Mouse (Mus musculus) heart, embryonic 16.5 days (tissue): ENCODE data around the gene Dnajc8. TPM values are rescaled to one million over a fixed set of nuclear protein-coding genes. Genes with fewer than 3 reads are reported as not detected.

Experiments
- ATAC-seq: fragments of 200-750 bp; cut with Nextera tagmentation; replicated peaks from 2 replicates; pipeline ENCODE4 v1.8.0; 2017; ENCODE audit warnings: moderate number of reproducible peaks; ENCODE audit not compliant: insufficient read depth, low FRiP score; ENCODE audit errors: extremely low read depth
- H3K27ac ChIP-seq: fragments of 300-500 bp; sonication (generic); 2 replicates; pipeline ENCODE4 v1.5.1; 2014; ENCODE audit warnings: mild to moderate bottlenecking, low read length, control low read depth, moderate library complexity
- H3K27me3 ChIP-seq: fragments of 300-500 bp; sonication (generic); 2 replicates; pipeline ENCODE4 v1.6.1; 2014; ENCODE audit warnings: low read length, mixed read lengths; ENCODE audit not compliant: control insufficient read depth, insufficient read depth
- H3K36me3 ChIP-seq: fragments of 300-500 bp; sonication (generic); 2 replicates; pipeline ENCODE4 v1.6.1; 2014; ENCODE audit not compliant: control insufficient read depth, insufficient read depth
- H3K4me1 ChIP-seq: fragments of 300-500 bp; sonication (generic); 2 replicates; pipeline ENCODE4 v1.6.1; 2014; ENCODE audit warnings: low read length, mixed read lengths; ENCODE audit not compliant: control insufficient read depth, insufficient read depth
- H3K4me2 ChIP-seq: fragments of 300-500 bp; sonication (generic); 2 replicates; pipeline ENCODE4 v1.6.1; 2014; ENCODE audit warnings: low read depth, mild to moderate bottlenecking, control low read depth, low read length
- H3K4me3 ChIP-seq: fragments of 300-500 bp; sonication (generic); 2 replicates; pipeline ENCODE4 v1.5.1; 2014; ENCODE audit warnings: mild to moderate bottlenecking, control low read depth, low read length
- H3K9ac ChIP-seq: fragments of 300-500 bp; sonication (generic); 2 replicates; pipeline ENCODE4 v1.6.1; 2014; ENCODE audit warnings: low read length, control low read depth
- H3K9me3 ChIP-seq: fragments of 300-500 bp; sonication (generic); replicated peaks from 2 replicates; pipeline ENCODE4 v1.6.1; 2016; ENCODE audit warnings: low read length; ENCODE audit not compliant: control insufficient read depth
- WGBS: fragments of 180-500 bp; shearing (Covaris S2); extraction: QIAGEN DNeasy Blood & Tissue Kit; methylation state at CpG from one replicate; pipeline ENCODE4 v1.1.7; 2014; 5-methylcytosine and 5-hydroxymethylcytosine counted together
- polyA plus RNA-seq: library from polyadenylated mRNA; unstranded; fragments of >200 nt; fragmentation: Nextera tagmentation; extraction: Ambion mirVana; gene quantifications from 2 replicates; pipeline ENCODE4 v1.2.1, GENCODE M21; 2015

Gene Dnajc8
- polyA plus RNA-seq, 1 experiment from 2014 or later = 117 TPM

DNA sequence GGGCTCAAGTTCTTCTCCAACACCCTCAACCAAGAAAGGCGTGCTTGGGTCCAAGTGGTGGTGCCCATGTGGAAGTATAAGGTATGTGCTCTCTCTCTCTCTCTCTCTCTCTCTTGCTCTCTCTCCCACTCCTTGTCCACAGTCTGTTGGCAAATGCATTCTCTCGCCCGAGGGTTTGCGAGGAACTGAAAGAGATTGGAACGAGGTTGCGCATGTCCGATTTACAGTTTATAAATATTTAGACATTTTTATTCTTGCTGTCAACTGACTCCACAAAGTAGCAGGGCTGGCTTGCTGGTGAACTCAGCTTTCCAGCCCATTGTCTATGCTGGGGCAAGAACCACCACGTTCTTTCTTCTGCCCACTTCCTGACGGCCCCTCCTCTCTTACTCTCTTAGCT, 35.8 kb downstream of the Dnajc8 start:
- Histone ChIP-seq H3K36me3 (no peaks in the 10 kb centered on the region), H3K4me2 (no peak overlapping the region), H3K9me3 (no peaks in the 10 kb centered on the region), H3K27ac (no peak overlapping the region), H3K9ac (no peak overlapping the region), H3K4me1 (peaks cover 11% of the 10 kb centered on the region), H3K4me3 (no peak overlapping the region), H3K27me3 (no peaks in the 10 kb centered on the region)
- ATAC-seq = no peak
- WGBS = 82% methylated on average over 9 of the region's 9 CpGs

DNA sequence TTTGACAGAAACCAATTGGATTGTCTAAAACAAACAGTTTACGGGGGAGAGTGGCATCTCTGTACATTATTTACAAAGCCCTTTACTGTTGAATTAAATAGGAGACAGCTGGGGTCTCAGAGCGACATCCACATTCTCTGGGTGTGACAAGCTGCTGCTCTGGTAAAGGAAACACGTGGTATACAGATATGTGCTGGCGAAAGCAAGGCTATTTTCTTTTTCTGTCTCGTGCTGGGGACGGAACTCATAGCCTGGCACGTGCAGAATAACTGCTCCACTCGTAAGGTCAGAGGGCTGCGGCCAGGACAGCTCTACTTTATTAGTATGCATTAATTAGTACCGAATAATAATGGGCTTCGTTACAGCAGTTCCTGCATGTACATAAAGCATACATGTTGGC, 38.0 kb downstream of the Dnajc8 start:
- 29% methylated on average over 11 of the region's 11 CpGs for WGBS
- Histone ChIP-seq H3K27me3 (no peaks in the 10 kb centered on the region), H3K9me3 (no peaks in the 10 kb centered on the region), H3K27ac (no peak overlapping the region; the same call in 1 of the 2 replicates), H3K4me2 (peak overlapping the region; percentile 38; the same call in 1 of the 2 replicates), H3K9ac (peak overlapping the region; percentile 11; the same call in 1 of the 2 replicates), H3K4me3 (no peak overlapping the region), H3K4me1 (peaks cover 11% of the 10 kb centered on the region), H3K36me3 (no peaks in the 10 kb centered on the region)
- ATAC-seq = peak; percentile 81

DNA sequence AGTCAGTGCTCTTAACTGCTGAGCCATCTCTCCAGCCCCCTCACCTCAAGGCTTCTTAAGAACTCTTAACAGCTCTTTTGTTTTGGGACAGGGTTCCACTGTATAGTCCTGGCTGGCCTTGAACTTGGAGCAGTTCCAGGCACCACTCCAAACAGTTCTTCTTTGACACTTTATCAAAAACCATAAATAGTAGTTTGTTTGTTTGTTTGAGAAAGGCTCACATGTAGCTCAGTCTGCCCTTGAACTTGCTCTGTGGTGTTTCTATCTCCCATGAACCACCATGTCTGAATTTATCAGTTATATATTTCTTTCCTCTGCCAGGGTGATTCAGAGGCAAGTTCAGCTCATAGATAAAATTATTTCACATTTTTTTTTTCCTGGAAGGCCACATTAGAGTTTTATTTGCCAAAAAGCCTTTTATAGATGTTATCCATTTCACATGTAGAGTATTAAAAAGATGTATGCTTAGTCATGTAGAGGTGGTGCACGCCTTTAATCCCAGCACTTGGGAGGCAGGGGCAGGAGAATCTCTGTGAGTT, 39.5 kb downstream of the Dnajc8 start:
- no peak for ATAC-seq

DNA sequence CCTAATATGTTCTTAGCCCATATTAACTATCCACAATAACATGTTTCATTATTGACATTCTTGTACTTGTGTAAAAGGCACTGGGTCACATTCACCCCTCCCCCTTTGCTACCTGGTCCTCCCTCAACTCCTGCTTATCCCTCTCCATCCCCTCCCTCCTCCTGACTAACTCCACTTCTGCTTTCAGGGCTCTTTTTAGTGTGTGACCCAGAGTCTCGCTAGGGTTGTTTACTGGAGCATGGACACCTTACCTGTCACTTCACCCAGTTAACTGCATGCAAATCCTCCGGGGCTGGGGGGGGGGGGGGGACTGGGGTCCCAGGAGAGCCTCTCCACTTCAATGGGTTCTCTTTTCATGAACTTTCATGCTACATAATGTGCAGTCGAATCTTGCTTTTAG, 48.4 kb downstream of the Dnajc8 start:
- Histone ChIP-seq H3K9ac (no peak overlapping the region), H3K27me3 (no peaks in the 10 kb centered on the region), H3K9me3 (peaks cover 6% of the 10 kb centered on the region), H3K27ac (no peak overlapping the region), H3K4me3 (no peak overlapping the region), H3K36me3 (no peaks in the 10 kb centered on the region), H3K4me2 (no peak overlapping the region), H3K4me1 (no peaks in the 10 kb centered on the region)
- ATAC-seq = no peak
- WGBS = 58% methylated on average over 3 of the region's 3 CpGs

More for the DNA sequence above, 39.5 kb downstream of the Dnajc8 start:
- Histone ChIP-seq H3K4me3 (no peak overlapping the region), H3K36me3 (no peaks in the 10 kb centered on the region), H3K27ac (no peak overlapping the region), H3K4me1 (peaks cover 11% of the 10 kb centered on the region), H3K9ac (no peak overlapping the region), H3K4me2 (no peak overlapping the region), H3K9me3 (no peaks in the 10 kb centered on the region), H3K27me3 (no peaks in the 10 kb centered on the region)
- 73% methylated on average over 1 of the region's 1 CpGs for WGBS

DNA sequence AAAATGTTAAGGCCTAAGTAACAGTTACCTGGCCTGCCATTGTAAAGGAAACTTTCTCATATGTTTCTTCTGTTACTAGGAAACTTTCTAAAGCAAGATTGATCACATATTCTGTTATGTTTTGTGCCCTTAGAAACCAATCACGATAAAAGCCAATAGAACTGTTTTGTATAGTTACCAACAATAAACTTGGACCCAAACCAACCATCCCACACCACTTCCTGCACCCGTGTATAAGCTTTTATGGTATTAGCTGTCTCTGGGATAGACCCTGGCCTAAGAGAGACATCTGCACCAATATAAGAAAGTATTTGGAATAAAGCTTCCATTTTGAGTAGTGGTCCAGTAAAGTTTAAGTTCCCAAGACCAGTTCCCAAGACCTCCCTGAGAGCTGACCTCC, 49.6 kb downstream of the Dnajc8 start:
- Histone ChIP-seq H3K9me3 (peaks cover 6% of the 10 kb centered on the region), H3K9ac (no peak overlapping the region), H3K27me3 (no peaks in the 10 kb centered on the region), H3K4me1 (no peaks in the 10 kb centered on the region), H3K4me3 (no peak overlapping the region), H3K4me2 (no peak overlapping the region), H3K36me3 (no peaks in the 10 kb centered on the region), H3K27ac (no peak overlapping the region)
- 72% methylated on average over 2 of the region's 2 CpGs for WGBS
- no peak for ATAC-seq

DNA sequence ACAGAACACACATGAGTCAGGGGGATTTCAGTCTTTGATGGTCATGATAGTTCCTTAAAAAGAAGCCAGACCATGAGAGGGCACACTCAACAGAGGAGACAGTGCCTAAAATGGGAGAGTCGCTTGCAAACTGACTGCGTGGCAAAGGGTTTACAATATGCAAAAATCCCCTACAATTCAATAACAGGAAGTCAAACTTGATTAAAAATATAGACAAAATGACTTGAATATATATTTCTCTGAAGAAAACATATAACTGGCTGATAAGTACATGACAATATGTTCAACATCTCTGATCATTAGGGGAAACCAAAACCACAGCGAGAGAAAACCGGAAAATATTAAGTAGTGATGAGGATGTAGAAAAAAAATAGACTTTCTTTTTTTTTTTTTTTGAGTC, 50.9 kb downstream of the Dnajc8 start:
- Histone ChIP-seq H3K4me2 (no peak overlapping the region), H3K9ac (no peak overlapping the region), H3K4me3 (no peak overlapping the region), H3K9me3 (no peaks in the 10 kb centered on the region), H3K27ac (no peak overlapping the region), H3K4me1 (no peaks in the 10 kb centered on the region), H3K36me3 (no peaks in the 10 kb centered on the region), H3K27me3 (no peaks in the 10 kb centered on the region)
- WGBS = 91% methylated on average over 4 of the region's 4 CpGs
- ATAC-seq = no peak

DNA sequence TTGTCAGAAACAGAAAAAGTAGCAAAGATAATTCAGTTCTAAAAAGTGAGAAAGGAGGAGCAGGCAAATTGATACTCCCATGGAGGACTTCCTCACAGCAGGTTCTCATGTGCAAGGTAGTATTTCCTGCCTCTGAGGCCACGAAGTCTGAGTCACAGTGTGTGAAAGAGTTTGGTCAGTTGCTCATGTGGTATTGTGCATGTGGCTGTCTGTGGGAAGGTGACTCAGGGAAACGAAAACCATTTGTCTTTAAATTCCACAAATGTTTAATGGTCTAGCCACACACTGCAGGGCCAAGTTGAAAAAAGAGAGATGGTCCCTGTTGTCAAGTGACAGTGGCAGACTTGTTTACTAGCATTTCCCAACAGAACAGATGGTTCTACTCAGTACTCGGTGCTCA, 53.2 kb downstream of the Dnajc8 start:
- Histone ChIP-seq H3K36me3 (no peaks in the 10 kb centered on the region), H3K9ac (no peak overlapping the region), H3K9me3 (no peaks in the 10 kb centered on the region), H3K4me1 (no peaks in the 10 kb centered on the region), H3K27me3 (no peaks in the 10 kb centered on the region), H3K4me2 (no peak overlapping the region), H3K27ac (no peak overlapping the region), H3K4me3 (no peak overlapping the region)
- ATAC-seq = no peak
- 69% methylated on average over 3 of the region's 3 CpGs for WGBS

DNA sequence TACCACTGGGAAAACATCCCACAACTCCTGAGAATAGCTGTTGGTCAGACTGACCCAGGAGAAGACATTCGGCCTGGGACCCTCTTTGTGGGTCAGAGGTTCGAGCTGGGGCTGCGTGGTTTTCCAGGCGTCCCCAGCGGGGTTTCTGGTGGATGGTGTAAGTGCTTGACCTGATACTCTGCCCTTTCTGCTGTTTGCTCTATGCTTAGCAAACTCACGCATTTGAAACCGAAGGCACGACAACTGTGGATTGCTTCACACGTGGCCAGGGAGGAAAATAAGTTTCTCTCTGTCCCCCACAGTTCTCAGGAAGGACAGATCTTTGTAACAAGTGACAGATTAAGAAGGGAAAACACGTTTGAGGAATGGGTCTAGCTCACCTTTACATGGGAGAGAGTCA, 55.3 kb downstream of the Dnajc8 start:
- no peak overlapping the region for H3K4me2 ChIP-seq
- 78% methylated on average over 10 of the region's 10 CpGs for WGBS

DNA sequence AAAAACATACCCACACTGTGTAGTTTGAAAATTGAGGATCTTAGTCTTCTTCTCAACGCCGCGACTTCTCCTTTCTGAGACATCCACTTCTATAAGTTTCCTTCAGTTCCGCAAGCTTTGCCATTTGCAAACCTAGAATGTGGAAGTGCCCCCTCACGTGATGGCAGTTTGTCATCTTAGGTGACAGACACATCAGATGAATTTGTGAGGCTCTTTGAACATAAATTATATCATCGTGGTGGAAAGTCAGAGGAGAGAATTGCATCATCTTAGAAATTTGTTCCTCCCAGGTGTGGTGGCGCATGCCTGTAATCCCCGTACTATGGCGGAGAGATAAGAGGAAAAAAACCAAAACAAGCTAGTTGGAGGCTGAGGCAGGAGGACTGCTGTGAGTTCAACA, 57.6 kb downstream of the Dnajc8 start:
- no peaks in the 10 kb centered on the region for H3K9me3 ChIP-seq
- WGBS = 85% methylated on average over 9 of the region's 9 CpGs
- H3K27ac ChIP-seq = no peak overlapping the region
- no peak overlapping the region for H3K4me2 ChIP-seq
- H3K4me1 ChIP-seq = peaks cover 6% of the 10 kb centered on the region
- no peak overlapping the region for H3K9ac ChIP-seq
- no peak for ATAC-seq
- no peaks in the 10 kb centered on the region for H3K27me3 ChIP-seq
- H3K36me3 ChIP-seq = no peaks in the 10 kb centered on the region
- no peak overlapping the region for H3K4me3 ChIP-seq

More for the DNA sequence above, 55.3 kb downstream of the Dnajc8 start:
- Histone ChIP-seq H3K27ac (no peak overlapping the region), H3K9ac (no peak overlapping the region), H3K36me3 (no peaks in the 10 kb centered on the region), H3K4me3 (no peak overlapping the region), H3K4me1 (peaks cover 6% of the 10 kb centered on the region), H3K9me3 (no peaks in the 10 kb centered on the region), H3K27me3 (no peaks in the 10 kb centered on the region)
- ATAC-seq = no peak
